Mouse (Mus musculus) G1E (cell line): Measurements from ENCODE around the gene Kalrn. TPM values are rescaled to one million over a fixed set of nuclear protein-coding genes. Genes with fewer than 3 reads are reported as not detected.

ENCODE experiments used
- ATAC-seq: 2 replicates; pipeline ENCODE4 v1.8.0; 2016; ENCODE audit warnings: mild to moderate bottlenecking; ENCODE audit not compliant: insufficient number of reproducible peaks, poor library complexity, low FRiP score, severe bottlenecking; ENCODE audit errors: extremely low read depth
- DNase-seq: peaks from one replicate; pipeline ENCODE4 v3.0.0; 2012; ENCODE audit warnings: low spot score
- H3K27me3 ChIP-seq: 2 replicates; pipeline ENCODE4 v1.6.1; 2012; ENCODE audit warnings: mild to moderate bottlenecking, low read length, inconsistent platforms; ENCODE audit not compliant: insufficient read depth
- H3K36me3 ChIP-seq: replicated peaks from 2 replicates; pipeline ENCODE3; 2012; ENCODE audit warnings: mild to moderate bottlenecking, inconsistent platforms
- H3K4me1 ChIP-seq: 2 replicates; pipeline ENCODE4 v1.6.1; 2012; ENCODE audit warnings: low read depth, low read length, inconsistent platforms, mixed read lengths; ENCODE audit not compliant: insufficient read depth
- H3K4me3 ChIP-seq: 2 replicates; pipeline ENCODE4 v1.5.1; 2012; ENCODE audit warnings: low read depth, mild to moderate bottlenecking, inconsistent platforms, low read length, moderate library complexity, mixed read lengths
- H3K9me3 ChIP-seq: replicated peaks from 2 replicates; pipeline ENCODE4 v1.6.1; 2012; ENCODE audit warnings: inconsistent platforms
- CTCF ChIP-seq: IDR thresholded peaks from 2 replicates; pipeline ENCODE4 v1.5.1; 2012; ENCODE audit warnings: low read depth, low read length, inconsistent platforms, mixed read lengths
- GATA1 ChIP-seq: IDR thresholded peaks from 2 replicates; pipeline ENCODE4 v1.6.1; 2012; ENCODE audit warnings: borderline replicate concordance, low read length, inconsistent platforms, mixed read lengths
- GATA2 ChIP-seq: IDR thresholded peaks from 2 replicates; pipeline ENCODE4 v1.6.1; 2012; ENCODE audit warnings: low read depth, low read length, inconsistent platforms, borderline replicate concordance
- POLR2AphosphoS5 ChIP-seq: IDR thresholded peaks from 2 replicates; pipeline ENCODE4 v1.6.1; 2012; ENCODE audit warnings: low read depth, low read length, inconsistent platforms; ENCODE audit not compliant: insufficient replicate concordance
- TAL1 ChIP-seq: conservative IDR thresholded peaks from 2 replicates; pipeline ENCODE4 v1.6.1; 2012; ENCODE audit warnings: low read depth, low read length, inconsistent platforms, mixed read lengths
- polyA plus RNA-seq: library from polyadenylated mRNA; stranded (reverse); fragments of >175 nt; gene quantifications from 2 replicates; pipeline ENCODE4 v1.2.3, GENCODE M21; 2012
- total RNA-seq, 2 experiments: library from RNA; stranded (forward) in 1 of 2; stranded (reverse) in 1 of 2; fragments of 200-1000 nt in 1 of 2; fragments of >200 nt in 1 of 2; fragmentation: Nextera tagmentation in 1 of 2; gene quantifications; 2 replicates each; pipeline ENCODE4 v1.2.3; 2014 to 2017

Kalrn gene
- total and polyA plus RNA-seq, 3 experiments: 0.88 to 2.8 (median 1.8) TPM

GRCm38 (mm10) chr16:34344895-34345876, 228.1 kb downstream of the Kalrn start:
- no peak for TF ChIP-seq GATA1
- TF ChIP-seq POLR2AphosphoS5: no peak
- no peak for TF ChIP-seq TAL1
- TF ChIP-seq CTCF: no peak
- TF ChIP-seq GATA2: no peak
- H3K4me1 ChIP-seq: no peaks in the 10 kb centered on the region
- H3K4me3 ChIP-seq: no peak overlapping the region
- ATAC-seq (no peak), DNase-seq (no peak)
- no peaks in the 10 kb centered on the region for H3K36me3 ChIP-seq
- H3K27me3 ChIP-seq: peaks cover 14% of the 10 kb centered on the region
- no peaks in the 10 kb centered on the region for H3K9me3 ChIP-seq

GRCm38 (mm10) chr16:34343968-34344367, 229.4 kb downstream of the Kalrn start:
- H3K27me3 ChIP-seq: peaks cover 14% of the 10 kb centered on the region
- DNase-seq: no peak
- ATAC-seq: no peak
- H3K9me3 ChIP-seq: no peaks in the 10 kb centered on the region
- TF ChIP-seq CTCF (no peak), GATA1 (no peak), GATA2 (no peak), POLR2AphosphoS5 (no peak), TAL1 (no peak)
- no peak overlapping the region for H3K4me3 ChIP-seq
- H3K4me1 ChIP-seq: no peaks in the 10 kb centered on the region
- H3K36me3 ChIP-seq: no peaks in the 10 kb centered on the region

- no peaks in the 10 kb centered on the region for H3K36me3 ChIP-seq
- no peak overlapping the region for H3K4me3 ChIP-seq
- ATAC-seq: no peak
- H3K27me3 ChIP-seq: peaks cover 14% of the 10 kb centered on the region
- no peak for TF ChIP-seq GATA2
- no peak for TF ChIP-seq TAL1
- TF ChIP-seq CTCF: no peak
- no peak for TF ChIP-seq POLR2AphosphoS5
- no peak for TF ChIP-seq GATA1
- H3K4me1 ChIP-seq: no peaks in the 10 kb centered on the region
- no peaks in the 10 kb centered on the region for H3K9me3 ChIP-seq
- DNase-seq: no peak
Measured at GRCm38 (mm10) chr16:34343161-34343560, 230.2 kb downstream of the Kalrn start.

DNA sequence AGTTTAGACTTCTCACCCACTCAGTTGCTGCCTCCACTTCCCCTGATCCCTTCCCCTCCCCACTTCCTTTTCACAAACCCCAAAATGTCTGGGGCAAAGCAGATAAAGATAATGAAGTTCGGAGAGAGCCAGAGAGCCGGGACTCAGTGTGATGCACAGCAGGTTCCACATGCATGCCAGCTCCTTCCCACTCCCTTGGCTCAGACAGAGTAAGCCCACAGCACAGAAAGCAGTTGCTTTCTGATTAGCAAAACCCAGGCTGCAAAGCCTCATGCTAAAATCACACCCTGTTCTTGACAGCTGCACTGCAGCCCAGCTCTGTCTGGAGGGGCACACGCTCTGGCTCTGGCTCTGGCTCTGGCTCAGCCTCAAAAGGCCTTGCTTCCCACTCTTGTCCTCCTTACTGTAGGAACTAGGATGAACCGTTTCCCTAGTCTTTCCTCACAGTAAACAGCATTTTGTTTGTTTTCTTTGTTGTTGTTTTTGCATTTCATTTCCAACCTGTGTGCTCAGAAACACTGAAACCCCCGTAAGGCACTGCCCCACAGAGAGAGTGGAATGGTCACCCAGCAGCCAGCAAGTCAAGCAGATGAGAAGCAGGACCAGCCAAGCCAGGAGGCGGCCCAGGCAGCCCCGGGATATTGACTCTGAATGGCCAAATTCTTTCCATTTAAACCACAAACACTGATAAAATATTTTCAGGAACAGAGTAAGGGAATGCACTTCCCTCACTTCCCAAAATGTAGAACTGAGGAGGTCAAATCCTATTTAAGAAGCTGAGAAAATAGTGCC, 230.8 kb downstream of the Kalrn start:
- Histone ChIP-seq H3K27me3 (peaks cover 12% of the 10 kb centered on the region), H3K36me3 (no peaks in the 10 kb centered on the region), H3K9me3 (no peaks in the 10 kb centered on the region), H3K4me3 (no peak overlapping the region), H3K4me1 (no peaks in the 10 kb centered on the region)
- ATAC-seq (no peak), DNase-seq (no peak)
- TF ChIP-seq CTCF (no peak), GATA2 (no peak), TAL1 (no peak), GATA1 (no peak), POLR2AphosphoS5 (no peak)

- no peaks in the 10 kb centered on the region for H3K9me3 ChIP-seq
- H3K27me3 ChIP-seq: 0 out of 2 replicates have a peak, but pooled peaks cover 2% of the 10 kb centered on the region
- ATAC-seq: no peak
- no peaks in the 10 kb centered on the region for H3K36me3 ChIP-seq
- TF ChIP-seq TAL1: no peak
- no peak for TF ChIP-seq GATA2
- TF ChIP-seq CTCF: no peak
- no peak for TF ChIP-seq GATA1
- TF ChIP-seq POLR2AphosphoS5: no peak
- H3K4me1 ChIP-seq: no peaks in the 10 kb centered on the region
- DNase-seq: no peak
- H3K4me3 ChIP-seq: no peak overlapping the region
Measured at GRCm38 (mm10) chr16:34334919-34335318, 238.4 kb downstream of the Kalrn start.

- Histone ChIP-seq H3K36me3 (no peaks in the 10 kb centered on the region), H3K4me3 (no peak overlapping the region), H3K9me3 (no peaks in the 10 kb centered on the region), H3K27me3 (peaks cover 4% of the 10 kb centered on the region; the same call in 1 of the 2 replicates), H3K4me1 (no peaks in the 10 kb centered on the region)
- no peak for ATAC-seq
- TF ChIP-seq GATA1 (no peak), GATA2 (no peak), CTCF (no peak), TAL1 (no peak), POLR2AphosphoS5 (no peak)
- DNase-seq: no peak
Measured at GRCm38 (mm10) chr16:34331630-34332029, 241.7 kb downstream of the Kalrn start.
